Mouse (Mus musculus) erythroblast, embryonic 14.5 days (primary cell): Measurements from ENCODE around the gene Olfr641. TPM values are rescaled to one million over a fixed set of nuclear protein-coding genes. Genes with fewer than 3 reads are reported as not detected.

Experiments
- H3K27me3 ChIP-seq: 2 replicates; pipeline ENCODE4 v1.6.1; 2012; ENCODE audit warnings: inconsistent platforms; ENCODE audit not compliant: control insufficient read depth
- H3K36me3 ChIP-seq: 2 replicates; pipeline ENCODE4 v1.6.1; 2012; ENCODE audit warnings: mild to moderate bottlenecking, inconsistent platforms; ENCODE audit not compliant: control insufficient read depth
- H3K4me1 ChIP-seq: 2 replicates; pipeline ENCODE4 v1.6.1; 2012; ENCODE audit warnings: inconsistent platforms; ENCODE audit not compliant: control insufficient read depth
- H3K4me3 ChIP-seq: replicated peaks from 2 replicates; pipeline ENCODE3; 2012; ENCODE audit warnings: moderate library complexity, mild to moderate bottlenecking, inconsistent platforms
- H3K9me3 ChIP-seq: 2 replicates; pipeline ENCODE4 v1.6.1; 2012; ENCODE audit warnings: low read length, inconsistent platforms, mixed read lengths; ENCODE audit not compliant: control insufficient read depth
- GATA1 ChIP-seq: IDR thresholded peaks from 2 replicates; pipeline ENCODE4 v1.6.1; 2012; ENCODE audit warnings: low read length, inconsistent platforms, mixed read lengths
- TAL1 ChIP-seq: IDR thresholded peaks from 3 replicates; pipeline ENCODE4 v1.6.1; 2012; ENCODE audit warnings: low read length, inconsistent platforms, mixed read lengths
- polyA plus RNA-seq: library from polyadenylated mRNA; stranded (reverse); fragments of >175 nt; gene quantifications from 2 replicates; pipeline ENCODE4 v1.2.3, GENCODE M21; 2012

Gene Olfr641
- polyA plus RNA-seq, 1 experiment, result not detected

- no peak overlapping the region for H3K4me3 ChIP-seq
- H3K36me3 ChIP-seq, result no peaks in the 10 kb centered on the region
- H3K4me1 ChIP-seq, result no peaks in the 10 kb centered on the region
- no peaks in the 10 kb centered on the region for H3K27me3 ChIP-seq
- H3K9me3 ChIP-seq, result no peaks in the 10 kb centered on the region
- TF ChIP-seq TAL1 (no peak), GATA1 (no peak)
Observed at GRCm38 (mm10) chr7:104059215-104059614, 24.0 kb downstream of the Olfr641 start.

- no peaks in the 10 kb centered on the region for H3K27me3 ChIP-seq
- no peaks in the 10 kb centered on the region for H3K9me3 ChIP-seq
- H3K36me3 ChIP-seq, result no peaks in the 10 kb centered on the region
- no peak for TF ChIP-seq TAL1
- no peak for TF ChIP-seq GATA1
- H3K4me3 ChIP-seq, result no peak within 1 kb of the TSS
- no peaks in the 10 kb centered on the region for H3K4me1 ChIP-seq
Observed at GRCm38 (mm10) chr7:104061345-104061744, 26.1 kb downstream of the Olfr641 start, which contains the start of gene 4930516K23Rik. 4930516K23Rik (minus strand) TSS chr7:104061445.

DNA sequence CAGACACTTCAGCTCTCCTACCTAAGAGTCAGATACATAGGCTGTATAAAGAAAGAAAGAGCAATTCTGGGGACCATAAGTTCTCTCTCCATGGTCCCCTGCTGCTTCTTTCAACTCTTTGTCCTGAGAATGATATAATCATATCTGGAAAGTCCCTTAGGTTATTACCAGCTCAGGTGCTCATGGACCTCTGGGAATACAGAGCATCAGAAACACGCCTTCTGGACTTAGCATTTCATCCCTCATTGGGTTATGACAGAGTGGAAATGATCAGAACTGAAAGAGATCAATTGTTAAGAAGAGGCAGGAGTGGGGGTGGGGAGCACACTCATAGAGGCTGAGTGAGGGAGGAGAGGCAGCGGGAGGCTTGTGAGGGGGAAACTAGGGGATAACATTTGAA lies 36.5 kb downstream of the Olfr641 start, which contains the start of gene Olfr644:
Olfr644 (minus strand) TSS at position 101 of the 400 bp plus-strand sequence.
- no peaks in the 10 kb centered on the region for H3K36me3 ChIP-seq
- H3K9me3 ChIP-seq, result no peaks in the 10 kb centered on the region
- TF ChIP-seq TAL1, result no peak
- no peak for TF ChIP-seq GATA1

DNA sequence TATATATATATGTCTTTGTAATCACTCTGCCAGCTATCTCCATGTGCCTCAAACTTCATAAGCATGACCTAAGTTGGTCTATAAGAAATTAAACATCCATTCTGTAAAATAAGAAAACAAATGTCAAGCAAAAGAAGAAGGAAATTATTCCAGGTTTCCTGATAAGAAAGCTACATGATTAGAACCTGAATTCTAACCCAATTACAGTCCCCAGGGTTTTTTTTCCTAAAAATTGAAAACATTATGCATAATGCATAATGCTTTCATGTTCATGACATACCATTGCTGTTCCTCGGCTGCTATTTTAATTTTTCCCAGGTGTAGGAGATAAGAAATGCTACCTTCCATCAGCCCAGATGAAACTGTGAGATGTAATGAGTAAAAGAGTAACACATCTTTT lies 50.1 kb downstream of the Olfr641 start, which contains the start of gene Olfr645:
Olfr645 (minus strand) TSS at position 101 of the 400 bp plus-strand sequence.
- Histone ChIP-seq H3K9me3 (no peaks in the 10 kb centered on the region), H3K36me3 (no peaks in the 10 kb centered on the region), H3K4me1 (no peaks in the 10 kb centered on the region), H3K4me3 (no peak within 1 kb of the TSS), H3K27me3 (no peaks in the 10 kb centered on the region)
- no peak for TF ChIP-seq GATA1
- TF ChIP-seq TAL1, result no peak

More for the DNA sequence above, 36.5 kb downstream of the Olfr641 start, which contains the start of gene Olfr644:
- Histone ChIP-seq H3K27me3 (no peaks in the 10 kb centered on the region), H3K4me1 (no peaks in the 10 kb centered on the region), H3K4me3 (no peak within 1 kb of the TSS)

Other genes starting within 250 kb of the Olfr641 start
- gene Olfr67, start 243.6 kb upstream of the Olfr641 start, polyA plus RNA-seq, result not detected in 2 replicates
- gene Hbb-bt, start 221.4 kb upstream of the Olfr641 start, polyA plus RNA-seq, result 22,007 and 54,805 TPM in 2 replicates
- gene Hbb-bs, start 207.3 kb upstream of the Olfr641 start, polyA plus RNA-seq, result 263,491 and 269,873 TPM in 2 replicates
- gene Hbb-bh2, start 194.9 kb upstream of the Olfr641 start, polyA plus RNA-seq, result 0.10 TPM in 1 of 2 replicates, not detected in the other
- gene Hbb-bh1, start 192.3 kb upstream of the Olfr641 start, polyA plus RNA-seq, result 4.0 and 4.3 TPM in 2 replicates
- gene Hbb-y, start 182.2 kb upstream of the Olfr641 start, polyA plus RNA-seq, result 85.0 and 543 TPM in 2 replicates
- not detected in 2 replicates for gene Olfr66, start 149.2 kb upstream of the Olfr641 start, polyA plus RNA-seq
- gene Olfr64, start 141.0 kb upstream of the Olfr641 start, polyA plus RNA-seq, result not detected in 2 replicates
- 0.08 TPM in 1 of 2 replicates, not detected in the other for gene Olfr65, start 132.0 kb upstream of the Olfr641 start, polyA plus RNA-seq
- 0.10 TPM in 1 of 2 replicates, not detected in the other for gene Olfr631, start 106.6 kb upstream of the Olfr641 start, polyA plus RNA-seq
- gene Olfr632, start 101.1 kb upstream of the Olfr641 start, polyA plus RNA-seq, result not detected in 2 replicates
- gene Olfr633, start 91.0 kb upstream of the Olfr641 start, polyA plus RNA-seq, result not detected in 2 replicates
- gene Olfr635, start 64.3 kb upstream of the Olfr641 start, polyA plus RNA-seq, result 0.01 TPM in 1 of 2 replicates, not detected in the other
- not detected in 2 replicates for gene Olfr638, start 36.7 kb upstream of the Olfr641 start, polyA plus RNA-seq
- gene Olfr639, start 18.1 kb upstream of the Olfr641 start, polyA plus RNA-seq, result not detected in 2 replicates
- 0.01 TPM in 1 of 2 replicates, not detected in the other for gene Olfr640, start 9.9 kb upstream of the Olfr641 start, polyA plus RNA-seq
- gene Olfr642, start 17.2 kb downstream of the Olfr641 start, polyA plus RNA-seq, result not detected in 2 replicates
- gene 4930516K23Rik, start 26.0 kb downstream of the Olfr641 start, polyA plus RNA-seq, result not detected in 2 replicates
- not detected in 2 replicates for gene Olfr644, start 36.4 kb downstream of the Olfr641 start, polyA plus RNA-seq
- not detected in 2 replicates for gene Olfr645, start 50.0 kb downstream of the Olfr641 start, polyA plus RNA-seq
- not detected in 2 replicates for gene Olfr646, start 69.4 kb downstream of the Olfr641 start, polyA plus RNA-seq
- gene Ubqln5, start 94.4 kb downstream of the Olfr641 start, polyA plus RNA-seq, result not detected in 2 replicates
- gene Olfr643, start 102.0 kb downstream of the Olfr641 start, polyA plus RNA-seq, result not detected in 2 replicates
- not detected in 2 replicates for gene Ubqln3, start 107.8 kb downstream of the Olfr641 start, polyA plus RNA-seq
- not detected in 2 replicates for gene Ubqlnl, start 115.1 kb downstream of the Olfr641 start, polyA plus RNA-seq
- gene Olfm5, start 129.4 kb downstream of the Olfr641 start, polyA plus RNA-seq, result not detected in 2 replicates
- 0.03 TPM in 1 of 2 replicates, not detected in the other for gene Olfr648, start 147.9 kb downstream of the Olfr641 start, polyA plus RNA-seq
- gene Olfr649, start 160.5 kb downstream of the Olfr641 start, polyA plus RNA-seq, result not detected in 2 replicates
- gene Trim6, start 183.3 kb downstream of the Olfr641 start, polyA plus RNA-seq, result not detected in 2 replicates
- not detected in 2 replicates for gene Trim34a, start 209.0 kb downstream of the Olfr641 start, polyA plus RNA-seq